Mouse (Mus musculus) intestine, postnatal 0 days (tissue): ENCODE data around the gene Bcr. TPM values are rescaled to one million over a fixed set of nuclear protein-coding genes. Genes with fewer than 3 reads are reported as not detected.

Source experiments
- ATAC-seq: fragments of 200-750 bp; cut with Nextera tagmentation; 2 replicates; pipeline ENCODE4 v1.8.0; 2017; ENCODE audit warnings: mild to moderate bottlenecking, moderate TSS enrichment, moderate library complexity
- H3K27ac ChIP-seq: fragments of 300-500 bp; sonication (generic); 2 replicates; pipeline ENCODE4 v1.5.1; 2014; ENCODE audit warnings: mild to moderate bottlenecking, low read depth, low read length, moderate library complexity
- H3K27me3 ChIP-seq: fragments of 300-500 bp; sonication (generic); replicated peaks from 2 replicates; pipeline ENCODE4 v1.6.1; 2014; ENCODE audit warnings: low read length, mixed read lengths; ENCODE audit not compliant: control insufficient read depth, insufficient read depth
- H3K36me3 ChIP-seq: fragments of 300-500 bp; sonication (generic); 2 replicates; pipeline ENCODE4 v1.6.1; 2014; ENCODE audit warnings: mild to moderate bottlenecking, moderate library complexity; ENCODE audit not compliant: control insufficient read depth, insufficient read depth
- H3K4me1 ChIP-seq: fragments of 300-500 bp; sonication (generic); replicated peaks from 2 replicates; pipeline ENCODE4 v1.6.1; 2014; ENCODE audit warnings: antibody characterized with exemption, low read length, mixed read lengths; ENCODE audit not compliant: control insufficient read depth, insufficient read depth
- H3K4me2 ChIP-seq: fragments of 300-500 bp; sonication (generic); replicated peaks from 2 replicates; pipeline ENCODE4 v1.6.1; 2014; ENCODE audit warnings: low read depth, mild to moderate bottlenecking, moderate library complexity
- H3K4me3 ChIP-seq: fragments of 300-500 bp; sonication (generic); 2 replicates; pipeline ENCODE4 v1.5.1; 2014; ENCODE audit warnings: low read depth, low read length
- H3K9ac ChIP-seq: fragments of 300-500 bp; sonication (generic); 2 replicates; pipeline ENCODE4 v1.6.1; 2014; ENCODE audit warnings: mild to moderate bottlenecking, low read depth, low read length
- H3K9me3 ChIP-seq: fragments of 300-500 bp; sonication (generic); 2 replicates; pipeline ENCODE4 v1.6.1; 2016; ENCODE audit warnings: mixed run types; ENCODE audit not compliant: control insufficient read depth
- CTCF ChIP-seq: sonication (generic); IDR thresholded peaks from 2 replicates; pipeline ENCODE4 v1.5.1; 2016; ENCODE audit warnings: low read depth, mild to moderate bottlenecking, control low read depth, antibody characterized with exemption, moderate library complexity
- WGBS: fragments of 180-500 bp; shearing (Covaris S2); extraction: QIAGEN DNeasy Blood & Tissue Kit; methylation state at CpG from one replicate; pipeline ENCODE4 v1.1.7; 2014; 5-methylcytosine and 5-hydroxymethylcytosine counted together
- polyA plus RNA-seq: library from polyadenylated mRNA; unstranded; fragments of >200 nt; fragmentation: Nextera tagmentation; extraction: Ambion mirVana; gene quantifications from 2 replicates; pipeline ENCODE4 v1.2.1, GENCODE M21; 2015

Bcr gene
- polyA plus RNA-seq, 1 experiment from 2014 or later: 26.7 TPM

- peaks cover 25% of the 10 kb centered on the region; the same call in 1 of the 2 replicates for H3K4me1 ChIP-seq
- H3K4me2 ChIP-seq: no peak overlapping the region; the same call in 1 of the 2 replicates
- H3K27ac ChIP-seq: peak overlapping the region; percentile 80; the same call in 1 of the 2 replicates
- TF ChIP-seq CTCF: no peak
- no peak overlapping the region for H3K4me3 ChIP-seq
- H3K27me3 ChIP-seq: no peaks in the 10 kb centered on the region
- peak; percentile 84 for ATAC-seq
- H3K9me3 ChIP-seq: no peaks in the 10 kb centered on the region
- 44% methylated on average over 5 of the region's 5 CpGs for WGBS
- 0 out of 2 replicates have a peak, but pooled peaks cover 3% of the 10 kb centered on the region for H3K36me3 ChIP-seq
- H3K9ac ChIP-seq: 0 out of 2 replicates have a peak overlapping the region, but pooled peaks have one; percentile 13
Observed at GRCm38 (mm10) chr10:75222611-75222998, 162.2 kb downstream of the Bcr start.

DNA sequence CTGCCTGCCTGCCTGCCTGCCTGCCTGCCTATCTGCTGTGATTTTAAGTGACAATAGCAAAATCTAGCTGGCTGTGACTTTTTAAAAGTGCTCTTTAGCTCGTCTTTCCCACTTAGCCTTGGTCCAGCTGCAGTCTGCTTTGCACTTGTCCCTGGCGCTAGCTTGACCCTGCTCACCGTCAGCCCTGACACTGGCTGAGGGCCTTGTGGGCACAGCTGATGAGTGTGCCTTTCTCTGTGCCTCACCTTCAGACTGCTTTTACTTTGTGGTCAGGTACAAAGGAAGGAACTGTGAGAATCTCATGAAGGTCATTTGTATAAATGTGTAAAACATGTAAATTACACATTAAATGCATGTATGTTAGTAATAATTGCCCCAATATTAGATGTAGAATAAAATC is 163.8 kb downstream of the Bcr start:
- H3K4me3 ChIP-seq: no peak overlapping the region

GRCm38 (mm10) chr10:75224630-75225029 is 164.2 kb downstream of the Bcr start:
- WGBS: 43% methylated on average over 2 of the region's 2 CpGs
- H3K9ac ChIP-seq: no peak overlapping the region
- no peaks in the 10 kb centered on the region for H3K27me3 ChIP-seq
- ATAC-seq: no peak
- H3K4me1 ChIP-seq: peaks cover 25% of the 10 kb centered on the region; the same call in 1 of the 2 replicates
- H3K36me3 ChIP-seq: 0 out of 2 replicates have a peak, but pooled peaks cover 7% of the 10 kb centered on the region
- no peak overlapping the region for H3K27ac ChIP-seq
- no peak overlapping the region for H3K4me2 ChIP-seq
- H3K9me3 ChIP-seq: no peaks in the 10 kb centered on the region
- no peak overlapping the region for H3K4me3 ChIP-seq
- no peak for TF ChIP-seq CTCF

More for the DNA sequence above, 163.8 kb downstream of the Bcr start:
- Histone ChIP-seq H3K27ac (no peak overlapping the region; the same call in 1 of the 2 replicates), H3K27me3 (no peaks in the 10 kb centered on the region), H3K4me2 (no peak overlapping the region), H3K9ac (no peak overlapping the region), H3K4me1 (peaks cover 25% of the 10 kb centered on the region; the same call in 1 of the 2 replicates), H3K9me3 (no peaks in the 10 kb centered on the region), H3K36me3 (0 out of 2 replicates have a peak, but pooled peaks cover 3% of the 10 kb centered on the region)
- ATAC-seq: no peak
- WGBS: 70% methylated on average over 3 of the region's 3 CpGs
- no peak for TF ChIP-seq CTCF

DNA sequence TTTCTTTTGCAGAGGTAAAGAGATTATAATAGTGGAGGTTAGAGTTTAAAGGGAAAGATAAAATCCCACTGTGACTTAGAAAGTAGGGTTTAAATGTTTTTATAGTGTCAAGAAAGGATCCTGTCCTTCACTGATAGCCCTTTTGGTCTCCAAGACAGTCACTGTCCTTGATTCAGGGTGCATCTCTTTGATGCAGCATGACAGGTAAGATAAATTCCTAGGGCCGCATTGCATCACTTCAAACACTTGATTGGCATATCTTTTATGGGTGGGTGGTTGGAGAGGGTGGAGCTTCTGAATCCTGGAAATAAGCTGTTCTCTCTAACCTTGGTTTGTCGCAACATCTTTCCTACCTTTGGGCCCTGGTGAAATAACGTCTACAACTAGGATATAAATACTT is 167.0 kb downstream of the Bcr start:
- no peak overlapping the region for H3K4me2 ChIP-seq
- H3K9me3 ChIP-seq: no peaks in the 10 kb centered on the region
- 58% methylated on average over 3 of the region's 3 CpGs for WGBS
- ATAC-seq: no peak
- no peak overlapping the region for H3K9ac ChIP-seq
- H3K27ac ChIP-seq: no peak overlapping the region
- no peak overlapping the region for H3K4me3 ChIP-seq
- no peak for TF ChIP-seq CTCF
- H3K4me1 ChIP-seq: peaks cover 5% of the 10 kb centered on the region; the same call in 1 of the 2 replicates
- H3K27me3 ChIP-seq: no peaks in the 10 kb centered on the region
- peaks cover 23% of the 10 kb centered on the region; the same call in 1 of the 2 replicates for H3K36me3 ChIP-seq

DNA sequence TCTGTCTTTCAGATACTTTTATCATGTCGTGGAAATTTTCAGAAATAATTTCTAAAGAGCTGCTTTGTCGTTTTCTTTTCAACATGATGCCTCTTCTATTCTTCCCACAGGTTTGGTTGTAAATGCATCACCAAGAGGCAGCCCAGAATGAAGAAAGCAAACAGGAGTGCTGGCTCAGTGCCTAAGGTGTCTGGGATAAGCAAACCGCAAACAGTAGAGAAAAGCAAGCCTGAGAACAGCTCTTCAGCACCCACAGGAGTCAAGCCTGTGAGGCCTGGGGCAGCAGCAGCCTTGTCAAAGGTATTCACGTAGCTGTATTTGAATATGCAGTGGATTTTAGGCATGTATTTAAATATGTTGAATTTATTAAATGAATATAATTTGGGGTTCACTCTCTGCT is 170.2 kb downstream of the Bcr start:
- no peak for TF ChIP-seq CTCF
- Histone ChIP-seq H3K27me3 (no peaks in the 10 kb centered on the region), H3K4me1 (no peaks in the 10 kb centered on the region), H3K9me3 (no peaks in the 10 kb centered on the region), H3K9ac (no peak overlapping the region), H3K27ac (no peak overlapping the region), H3K4me2 (no peak overlapping the region), H3K36me3 (peaks cover 26% of the 10 kb centered on the region), H3K4me3 (no peak overlapping the region)
- ATAC-seq: no peak
- WGBS: 76% methylated on average over 4 of the region's 4 CpGs

- Histone ChIP-seq H3K4me2 (no peak overlapping the region), H3K27ac (peak overlapping the region; percentile 73), H3K27me3 (no peaks in the 10 kb centered on the region), H3K4me1 (no peaks in the 10 kb centered on the region), H3K9ac (no peak overlapping the region), H3K4me3 (no peak overlapping the region), H3K9me3 (no peaks in the 10 kb centered on the region), H3K36me3 (peaks cover 26% of the 10 kb centered on the region)
- TF ChIP-seq CTCF: no peak
- 91% methylated on average over 1 of the region's 1 CpGs for WGBS
- ATAC-seq: no peak
Observed at GRCm38 (mm10) chr10:75231876-75232275, 171.5 kb downstream of the Bcr start.
